Mouse (Mus musculus) mouse trophoblast stem cell (cell line): ENCODE results near the gene Cd55.
"Not testable (repeated sequence)": the region's sequence is repeated elsewhere in the genome, so short reads cannot be mapped to it uniquely, and the experiment has no call there.

Experiments used
- in situ Hi-C, 2 experiments: fragments of 300-500 bp; cut with MseI, MboI; formaldehyde crosslinking; loops; 2 replicates in 1 of 2; 3 replicates in 1 of 2; pipeline ENCODE4 v1.15.1; 2025

Gene Cd55

GRCm38 (mm10) chr1:130427175-130427853, 35.2 kb downstream of the Cd55 start:
- in situ Hi-C loops = not testable (repeated sequence)

GRCm38 (mm10) chr1:130422664-130423111, 39.9 kb downstream of the Cd55 start, which contains the start of gene Cd55b:
TSS of gene Cd55b (minus strand) at chr1:130423009.
- in situ Hi-C loops = no loop called here

- in situ Hi-C loops = not testable (repeated sequence)
Measured at GRCm38 (mm10) chr1:130422033-130422432, 40.5 kb downstream of the Cd55 start.

- in situ Hi-C loops = not testable (repeated sequence)
Measured at GRCm38 (mm10) chr1:130397109-130397508, 65.4 kb downstream of the Cd55 start.
